Mouse (Mus musculus) forebrain, embryonic 14.5 days (tissue): Measurements from ENCODE around the gene Ap2a1. TPM values are rescaled to one million over a fixed set of nuclear protein-coding genes. Genes with fewer than 3 reads are reported as not detected.
A peak's percentile ranks its signal among the peaks of the same experiment; 100 is the strongest.

Experiments used
- ATAC-seq: fragments of 200-750 bp; cut with Nextera tagmentation; 2 replicates; pipeline ENCODE4 v1.8.0; 2017; ENCODE audit warnings: mild to moderate bottlenecking, moderate library complexity
- DNase-seq: peaks from one replicate; pipeline ENCODE4 v3.0.0-alpha.2; 2015; ENCODE audit warnings: low spot score
- H3K27ac ChIP-seq: fragments of 300-500 bp; sonication (generic); 2 replicates; pipeline ENCODE4 v1.5.1; 2014; ENCODE audit warnings: low read depth, mild to moderate bottlenecking, control low read depth, low read length, moderate library complexity
- H3K27me3 ChIP-seq: fragments of 300-500 bp; sonication (generic); replicated peaks from 2 replicates; pipeline ENCODE4 v1.6.1; 2014; ENCODE audit warnings: low read length, control low read depth, mixed read lengths; ENCODE audit not compliant: control insufficient read depth, insufficient read depth
- H3K36me3 ChIP-seq: fragments of 300-500 bp; sonication (generic); 2 replicates; pipeline ENCODE4 v1.6.1; 2014; ENCODE audit warnings: low read length, control low read depth; ENCODE audit not compliant: control insufficient read depth, insufficient read depth
- H3K4me1 ChIP-seq: fragments of 300-500 bp; sonication (generic); 2 replicates; pipeline ENCODE4 v1.6.1; 2014; ENCODE audit warnings: antibody characterized with exemption, low read length, control low read depth; ENCODE audit not compliant: control insufficient read depth, insufficient read depth
- H3K4me2 ChIP-seq: fragments of 300-500 bp; sonication (generic); 2 replicates; pipeline ENCODE4 v1.6.1; 2014; ENCODE audit warnings: mild to moderate bottlenecking, control low read depth, low read length
- H3K4me3 ChIP-seq: fragments of 300-500 bp; sonication (generic); 2 replicates; pipeline ENCODE4 v1.5.1; 2014; ENCODE audit warnings: low read depth, low read length, control low read depth
- H3K9ac ChIP-seq: fragments of 300-500 bp; sonication (generic); 2 replicates; pipeline ENCODE4 v1.6.1; 2014; ENCODE audit warnings: mild to moderate bottlenecking, low read length, control low read depth, moderate library complexity
- H3K9me3 ChIP-seq: fragments of 300-500 bp; sonication (generic); replicated peaks from 2 replicates; pipeline ENCODE4 v1.6.1; 2016; ENCODE audit warnings: low read length, control low read depth, mixed read lengths; ENCODE audit not compliant: control insufficient read depth
- WGBS: fragments of 180-500 bp; shearing (Covaris S2); extraction: QIAGEN DNeasy Blood & Tissue Kit; methylation state at CpG from one replicate; pipeline ENCODE4 v1.1.7; 2014; 5-methylcytosine and 5-hydroxymethylcytosine counted together
- polyA plus RNA-seq: library from polyadenylated mRNA; unstranded; fragments of >200 nt; fragmentation: Nextera tagmentation; extraction: Ambion mirVana; gene quantifications from 2 replicates; pipeline ENCODE4 v1.2.1, GENCODE M21; 2014

Gene Ap2a1
- polyA plus RNA-seq, 1 experiment from 2014 or later = 85.6 TPM

GRCm38 (mm10) chr7:44868465-44868864, 60.8 kb downstream of the Ap2a1 start:
- no peak for DNase-seq

GRCm38 (mm10) chr7:44867802-44868201, 61.5 kb downstream of the Ap2a1 start:
- H3K36me3 ChIP-seq = peaks cover 43% of the 10 kb centered on the region
- H3K9ac ChIP-seq = peak overlapping the region; percentile 100
- peak overlapping the region; percentile 98 for H3K4me3 ChIP-seq
- H3K4me2 ChIP-seq = peak overlapping the region; percentile 98
- ATAC-seq (no peak), DNase-seq (no peak)
- no peaks in the 10 kb centered on the region for H3K9me3 ChIP-seq
- no peak overlapping the region for H3K27ac ChIP-seq
- H3K4me1 ChIP-seq = peaks cover 33% of the 10 kb centered on the region
- WGBS = 48% methylated on average over 9 of the region's 9 CpGs
- no peaks in the 10 kb centered on the region for H3K27me3 ChIP-seq

More at GRCm38 (mm10) chr7:44868465-44868864, 60.8 kb downstream of the Ap2a1 start:
- peaks cover 33% of the 10 kb centered on the region for H3K4me1 ChIP-seq
- ATAC-seq = no peak
- H3K27me3 ChIP-seq = no peaks in the 10 kb centered on the region
- peaks cover 37% of the 10 kb centered on the region for H3K36me3 ChIP-seq
- peak overlapping the region; percentile 100; the same call in 1 of the 2 replicates for H3K27ac ChIP-seq
- H3K9ac ChIP-seq = peak overlapping the region; percentile 100
- H3K9me3 ChIP-seq = no peaks in the 10 kb centered on the region
- H3K4me2 ChIP-seq = peak overlapping the region; percentile 98
- 4% methylated on average over 16 of the region's 16 CpGs for WGBS
- H3K4me3 ChIP-seq = peak overlapping the region; percentile 98

GRCm38 (mm10) chr7:44867010-44867702, 62.1 kb downstream of the Ap2a1 start:
- H3K4me1 ChIP-seq = peaks cover 33% of the 10 kb centered on the region
- H3K4me2 ChIP-seq = peak overlapping the region; percentile 98
- peaks cover 50% of the 10 kb centered on the region for H3K36me3 ChIP-seq
- DNase-seq = no peak
- no peaks in the 10 kb centered on the region for H3K27me3 ChIP-seq
- peak overlapping the region; percentile 98 for H3K4me3 ChIP-seq
- H3K9ac ChIP-seq = peak overlapping the region; percentile 100
- no peak for ATAC-seq
- H3K27ac ChIP-seq = no peak overlapping the region
- H3K9me3 ChIP-seq = no peaks in the 10 kb centered on the region
- WGBS = 76% methylated on average over 19 of the region's 19 CpGs

GRCm38 (mm10) chr7:44866276-44867009, 62.9 kb downstream of the Ap2a1 start:
- Histone ChIP-seq H3K9ac (peak overlapping the region; percentile 100), H3K36me3 (peaks cover 57% of the 10 kb centered on the region), H3K9me3 (no peaks in the 10 kb centered on the region), H3K27ac (peak overlapping the region; percentile 52; the same call in 1 of the 2 replicates), H3K4me2 (peak overlapping the region; percentile 98), H3K4me1 (peaks cover 33% of the 10 kb centered on the region), H3K27me3 (no peaks in the 10 kb centered on the region), H3K4me3 (peak overlapping the region; percentile 98; the same call in 1 of the 2 replicates)
- 51% methylated on average over 15 of the region's 15 CpGs for WGBS
- DNase-seq (peak; percentile 47), ATAC-seq (no peak)

- Histone ChIP-seq H3K9me3 (no peaks in the 10 kb centered on the region), H3K4me3 (no peak overlapping the region), H3K4me1 (peaks cover 27% of the 10 kb centered on the region), H3K27me3 (no peaks in the 10 kb centered on the region), H3K9ac (no peak overlapping the region), H3K4me2 (no peak overlapping the region), H3K27ac (no peak overlapping the region), H3K36me3 (peaks cover 59% of the 10 kb centered on the region)
- DNase-seq = no peak
- no peak for ATAC-seq
- WGBS = 84% methylated on average over 24 of the region's 24 CpGs
These were observed 64.4 kb downstream of the Ap2a1 start for GRCm38 (mm10) chr7:44864595-44865542.

- no peak for ATAC-seq
- H3K9ac ChIP-seq = no peak overlapping the region
- no peaks in the 10 kb centered on the region for H3K9me3 ChIP-seq
- peaks cover 27% of the 10 kb centered on the region for H3K4me1 ChIP-seq
- no peak overlapping the region for H3K4me3 ChIP-seq
- H3K36me3 ChIP-seq = peaks cover 59% of the 10 kb centered on the region
- no peak overlapping the region for H3K4me2 ChIP-seq
- DNase-seq = no peak
- no peak overlapping the region for H3K27ac ChIP-seq
- H3K27me3 ChIP-seq = no peaks in the 10 kb centered on the region
- 85% methylated on average over 11 of the region's 11 CpGs for WGBS
These were observed 65.3 kb downstream of the Ap2a1 start for GRCm38 (mm10) chr7:44863982-44864494.

- WGBS = 89% methylated on average over 14 of the region's 14 CpGs
- peaks cover 28% of the 10 kb centered on the region for H3K4me1 ChIP-seq
- H3K9me3 ChIP-seq = no peaks in the 10 kb centered on the region
These were observed 66.1 kb downstream of the Ap2a1 start for GRCm38 (mm10) chr7:44863210-44863609.

GRCm38 (mm10) chr7:44862434-44862833, 66.9 kb downstream of the Ap2a1 start:
- WGBS = 87% methylated on average over 8 of the region's 8 CpGs
- no peak overlapping the region for H3K27ac ChIP-seq
- H3K36me3 ChIP-seq = peaks cover 56% of the 10 kb centered on the region
- DNase-seq (no peak), ATAC-seq (no peak)
- H3K27me3 ChIP-seq = no peaks in the 10 kb centered on the region
- no peak overlapping the region for H3K9ac ChIP-seq
- peaks cover 25% of the 10 kb centered on the region for H3K4me1 ChIP-seq
- no peak overlapping the region for H3K4me2 ChIP-seq
- no peaks in the 10 kb centered on the region for H3K9me3 ChIP-seq
- no peak overlapping the region for H3K4me3 ChIP-seq

More at GRCm38 (mm10) chr7:44863210-44863609, 66.1 kb downstream of the Ap2a1 start:
- Histone ChIP-seq H3K4me3 (no peak overlapping the region), H3K9ac (no peak overlapping the region), H3K4me2 (no peak overlapping the region), H3K27ac (no peak overlapping the region), H3K36me3 (peaks cover 59% of the 10 kb centered on the region), H3K27me3 (no peaks in the 10 kb centered on the region)
- DNase-seq (no peak), ATAC-seq (no peak)
